Mouse (Mus musculus): ENCODE results near the gene Arhgef25. TPM values are rescaled to one million over a fixed set of nuclear protein-coding genes. Genes with fewer than 3 reads are reported as not detected.

Gene Arhgef25
- polyA plus RNA-seq, 1 experiment from 2014 or later, result 25.5 TPM

DNA sequence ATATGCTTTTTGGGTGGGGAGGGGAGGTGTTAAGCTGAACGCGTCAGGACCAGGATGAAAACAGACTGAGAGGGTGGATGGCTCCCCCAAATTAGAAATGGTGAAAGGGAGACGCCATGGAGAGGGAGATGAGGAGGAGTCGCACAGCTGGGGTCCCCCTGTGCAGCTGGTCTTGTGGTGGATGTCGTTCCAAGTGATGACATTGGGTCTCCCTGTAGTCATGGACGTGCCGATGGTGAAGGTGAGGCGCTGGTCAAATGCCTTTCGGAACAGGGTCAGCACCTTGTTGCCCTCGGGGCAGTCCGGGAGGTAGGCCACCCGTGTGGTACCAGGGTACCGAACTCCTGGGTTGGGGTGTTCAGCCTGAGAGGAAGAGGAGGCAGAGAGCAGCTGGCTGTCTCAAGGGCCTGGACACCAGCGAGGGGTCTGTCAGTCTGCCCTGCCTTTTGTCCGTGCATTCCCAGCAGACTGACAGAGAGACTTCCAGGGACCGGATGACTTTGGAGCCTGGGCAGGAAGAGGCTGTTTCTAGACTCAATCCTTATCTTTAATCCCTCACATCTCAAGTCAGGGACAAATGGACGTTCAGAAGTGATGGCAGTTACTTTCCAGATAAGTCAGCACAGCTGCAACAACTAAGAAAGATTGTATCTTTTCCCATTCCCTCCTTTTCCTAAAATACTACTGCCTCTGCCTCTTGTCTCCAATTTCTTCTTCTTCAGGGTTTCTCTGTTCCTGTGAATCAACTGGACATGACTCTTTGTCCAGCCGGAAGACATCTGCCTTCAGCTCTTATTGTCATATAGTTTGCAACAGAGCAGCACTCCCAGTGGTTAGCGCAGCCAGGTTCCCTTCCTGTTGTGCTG, 1.5 kb upstream of the Arhgef25 start:
- Histone ChIP-seq H3K4me3 (replicated peaks; ENCODE audit: low read length) (no peak overlapping the region), H3K4me1 (replicated peaks; ENCODE audit: control insufficient read depth, insufficient read depth, low read length) (peaks cover 31% of the 10 kb centered on the region), H3K36me3 (replicated peaks; ENCODE audit: control insufficient read depth, insufficient read depth) (peaks cover 30% of the 10 kb centered on the region), H3K9me3 (ENCODE audit: control insufficient read depth, low read length) (no peaks in the 10 kb centered on the region), H3K4me2 (replicated peaks) (no peak overlapping the region), H3K27me3 (ENCODE audit: control insufficient read depth, insufficient read depth, low read length) (no peaks in the 10 kb centered on the region), H3K27ac (no peak overlapping the region), H3K9ac (no peak overlapping the region)
- DNase-seq (ENCODE audit: low spot score) (no peak), ATAC-seq (ENCODE audit: low FRiP score) (no peak)
- 75% methylated on average over 19 of the region's 19 CpGs for WGBS

DNA sequence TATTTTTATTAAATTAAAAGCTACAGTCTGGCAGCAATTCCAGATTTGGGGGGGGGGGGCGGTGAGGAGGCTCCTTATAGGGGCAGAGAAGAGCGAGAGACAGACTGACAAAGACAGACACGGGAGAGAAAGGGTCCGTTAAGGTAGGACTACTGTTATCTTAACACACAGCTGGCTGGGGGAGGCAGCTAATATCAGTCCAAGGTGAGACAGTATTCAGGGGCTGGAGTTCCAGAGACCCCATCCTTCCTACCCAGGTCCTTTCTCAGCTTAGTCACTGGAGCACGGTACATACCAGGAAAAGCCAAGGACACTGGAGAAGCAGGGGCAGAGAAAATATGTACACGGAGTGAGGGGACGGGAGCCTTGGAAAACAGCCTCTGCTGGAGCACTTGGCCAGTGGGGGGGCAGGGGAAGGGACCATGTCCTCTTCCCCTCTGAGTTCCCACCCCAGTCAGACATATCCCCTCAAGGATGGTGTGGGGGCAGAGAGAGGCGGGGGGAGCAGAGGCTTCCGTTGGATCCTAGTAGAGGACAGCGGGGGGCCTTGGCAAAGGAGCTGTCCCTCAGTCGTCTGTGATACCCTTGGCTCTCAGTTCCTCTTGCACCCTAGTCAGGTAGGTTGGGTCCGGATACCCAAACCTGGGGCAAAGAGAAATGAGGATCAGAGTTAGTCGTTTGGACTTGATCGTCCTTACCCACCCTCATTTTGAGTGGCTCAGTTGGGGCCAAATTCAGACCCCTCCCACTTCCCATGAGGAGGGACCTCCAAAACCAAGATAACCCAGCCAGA, 711 bp upstream of the Arhgef25 start:
- Histone ChIP-seq H3K4me1 (replicated peaks; ENCODE audit: control insufficient read depth, insufficient read depth, low read length) (peaks cover 27% of the 10 kb centered on the region), H3K4me2 (replicated peaks) (peak overlapping the region; percentile 99), H3K4me3 (replicated peaks; ENCODE audit: low read length) (no peak overlapping the region), H3K27me3 (ENCODE audit: control insufficient read depth, insufficient read depth, low read length) (no peaks in the 10 kb centered on the region), H3K9ac (no peak overlapping the region), H3K36me3 (replicated peaks; ENCODE audit: control insufficient read depth, insufficient read depth) (peaks cover 32% of the 10 kb centered on the region), H3K9me3 (ENCODE audit: control insufficient read depth, low read length) (no peaks in the 10 kb centered on the region), H3K27ac (no peak overlapping the region)
- WGBS, result 35% methylated on average over 14 of the region's 14 CpGs
- DNase-seq (ENCODE audit: low spot score) (no peak), ATAC-seq (ENCODE audit: low FRiP score) (no peak)

DNA sequence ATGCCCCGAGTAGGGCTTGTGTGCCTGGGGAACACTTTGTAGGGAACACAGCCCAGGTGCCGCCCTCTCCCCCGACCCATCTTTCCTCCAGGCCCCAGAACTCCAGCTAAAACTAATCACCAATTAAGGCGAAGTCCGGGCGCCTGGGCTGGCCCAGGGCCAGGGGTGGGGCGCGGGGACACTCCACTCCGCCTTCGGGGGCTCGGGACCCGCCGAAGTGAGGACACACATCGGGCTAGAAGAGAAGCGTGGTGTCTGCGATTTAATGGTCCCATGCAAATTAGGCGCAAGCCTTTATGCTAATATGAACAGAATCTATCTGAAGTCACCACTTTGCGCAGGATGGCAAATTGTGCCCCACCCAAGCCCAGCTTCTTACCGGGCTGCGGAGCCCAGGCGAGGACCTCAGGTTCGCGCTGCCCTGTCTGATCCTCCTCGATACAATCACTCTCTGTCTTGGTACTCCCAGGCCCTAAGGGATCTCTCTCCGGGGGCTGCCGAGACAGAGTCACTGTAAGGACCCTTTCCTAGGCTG, 700 bp downstream of the Arhgef25 start:
- H3K27me3 ChIP-seq (ENCODE audit: control insufficient read depth, insufficient read depth, low read length), result no peaks in the 10 kb centered on the region
- DNase-seq (ENCODE audit: low spot score) (no peak), ATAC-seq (ENCODE audit: low FRiP score) (peak; percentile 11; the same call in 1 of the 2 replicates)
- WGBS, result under 1% methylated on average over 26 of the region's 26 CpGs
- no peaks in the 10 kb centered on the region for H3K9me3 ChIP-seq (ENCODE audit: control insufficient read depth, low read length)
- H3K4me1 ChIP-seq (replicated peaks; ENCODE audit: control insufficient read depth, insufficient read depth, low read length), result peaks cover 19% of the 10 kb centered on the region
- H3K27ac ChIP-seq, result peak overlapping the region; percentile 69
- peak overlapping the region; percentile 65 for H3K4me3 ChIP-seq (replicated peaks; ENCODE audit: low read length)
- peaks cover 32% of the 10 kb centered on the region for H3K36me3 ChIP-seq (replicated peaks; ENCODE audit: control insufficient read depth, insufficient read depth)
- H3K4me2 ChIP-seq (replicated peaks), result peak overlapping the region; percentile 99
- peak overlapping the region; percentile 82 for H3K9ac ChIP-seq

DNA sequence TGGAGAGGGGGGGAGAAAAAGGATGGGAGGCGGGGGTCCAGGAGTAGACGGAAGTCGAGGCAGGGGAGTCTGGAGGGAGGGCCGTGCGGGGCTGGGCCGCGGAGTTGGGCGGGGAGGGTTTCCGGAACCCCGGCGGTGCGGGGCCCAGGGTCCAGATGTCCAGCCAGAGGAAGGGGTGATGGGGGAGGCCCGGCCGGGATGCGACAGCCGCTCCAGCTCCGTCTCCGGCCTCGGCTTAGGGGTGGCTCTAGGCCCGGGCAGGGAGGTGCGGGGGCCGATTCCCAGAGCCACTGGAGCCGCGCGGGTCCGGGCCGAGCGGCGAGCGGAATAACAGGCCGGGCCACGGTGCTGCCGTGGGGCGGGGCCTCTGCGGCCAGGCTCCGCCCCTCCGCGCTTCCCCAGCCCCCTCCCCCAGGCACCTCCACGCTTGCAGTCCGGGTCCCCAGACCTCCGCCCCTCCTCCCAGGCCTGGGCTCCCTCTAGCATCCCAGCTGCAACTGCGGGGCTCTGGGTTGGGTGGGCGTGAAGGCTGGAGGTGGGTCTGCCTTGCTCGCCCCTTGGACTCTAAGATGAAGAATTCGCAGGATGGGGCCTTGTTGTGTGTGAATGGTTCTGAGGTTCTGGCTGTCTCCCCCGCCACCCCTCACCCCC, 1.3 kb downstream of the Arhgef25 start:
- Histone ChIP-seq H3K27ac (peak overlapping the region; percentile 69), H3K27me3 (ENCODE audit: control insufficient read depth, insufficient read depth, low read length) (no peaks in the 10 kb centered on the region), H3K4me2 (replicated peaks) (peak overlapping the region; percentile 99), H3K9ac (peak overlapping the region; percentile 82), H3K9me3 (ENCODE audit: control insufficient read depth, low read length) (no peaks in the 10 kb centered on the region), H3K36me3 (replicated peaks; ENCODE audit: control insufficient read depth, insufficient read depth) (peaks cover 32% of the 10 kb centered on the region), H3K4me1 (replicated peaks; ENCODE audit: control insufficient read depth, insufficient read depth, low read length) (peaks cover 24% of the 10 kb centered on the region), H3K4me3 (replicated peaks; ENCODE audit: low read length) (peak overlapping the region; percentile 65)
- under 1% methylated on average over 31 of the region's 46 CpGs for WGBS
- DNase-seq (ENCODE audit: low spot score) (peak; percentile 74), ATAC-seq (ENCODE audit: low FRiP score) (peak; percentile 81)

DNA sequence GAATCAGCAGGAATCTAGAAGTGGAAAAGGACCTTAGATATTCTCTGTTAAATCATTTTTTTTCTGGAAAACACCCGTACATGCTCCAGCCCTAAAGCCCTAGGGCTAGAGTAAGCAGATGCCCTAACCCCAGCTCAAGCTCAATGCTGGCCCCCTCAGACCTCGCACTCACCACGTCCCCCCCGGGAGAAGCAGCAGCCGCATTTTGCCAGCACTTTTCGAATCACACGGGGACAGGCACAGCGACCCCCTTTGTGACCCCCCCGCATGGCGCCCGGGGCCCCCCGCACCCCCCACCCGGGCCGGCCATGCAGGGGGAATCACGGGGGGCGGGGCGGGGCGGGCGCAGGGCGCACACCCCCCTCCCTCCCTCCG, 1.8 kb downstream of the Arhgef25 start:
- under 1% methylated on average over 15 of the region's 21 CpGs for WGBS
- DNase-seq (ENCODE audit: low spot score) (no peak), ATAC-seq (ENCODE audit: low FRiP score) (no peak)

DNA sequence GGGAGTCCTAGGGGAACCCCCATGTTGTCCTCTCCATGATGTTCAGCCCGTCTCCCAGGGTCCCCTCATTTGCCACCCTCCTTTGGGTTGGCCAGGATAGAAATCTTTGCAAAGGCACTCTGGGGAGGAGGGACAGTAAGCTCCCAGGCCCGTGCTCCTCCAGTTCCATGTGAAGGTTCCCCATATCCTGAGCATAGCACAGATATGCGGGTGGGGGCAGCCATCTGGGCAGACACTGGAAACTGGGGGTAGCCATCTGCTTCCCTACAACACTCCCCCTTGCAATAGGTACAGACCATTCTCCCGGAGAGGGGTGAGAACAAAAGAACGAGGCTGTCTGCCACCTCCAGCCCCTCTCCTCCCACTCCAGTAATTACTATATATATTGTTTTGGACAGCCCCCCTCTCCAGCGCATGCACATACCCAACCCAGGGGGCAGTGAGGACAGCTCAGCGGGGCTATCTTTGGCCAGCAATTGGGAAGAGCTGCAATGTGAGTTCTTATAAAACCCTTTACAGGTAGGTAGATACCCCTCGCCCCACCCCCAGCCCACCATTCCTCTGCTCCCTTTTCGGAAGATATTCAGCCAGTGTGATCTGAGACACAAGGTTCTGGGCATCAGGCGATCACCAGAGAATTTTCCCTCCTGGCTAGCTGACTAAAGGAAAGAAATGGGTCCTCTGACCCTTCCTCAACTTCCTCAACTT, 2.4 kb downstream of the Arhgef25 start:
- H3K4me3 ChIP-seq (replicated peaks; ENCODE audit: low read length), result peak overlapping the region; percentile 65
- H3K36me3 ChIP-seq (replicated peaks; ENCODE audit: control insufficient read depth, insufficient read depth), result peaks cover 29% of the 10 kb centered on the region
- DNase-seq (ENCODE audit: low spot score), result no peak
- no peaks in the 10 kb centered on the region for H3K9me3 ChIP-seq (ENCODE audit: control insufficient read depth, low read length)
- no peaks in the 10 kb centered on the region for H3K27me3 ChIP-seq (ENCODE audit: control insufficient read depth, insufficient read depth, low read length)
- H3K9ac ChIP-seq, result peak overlapping the region; percentile 82
- 31% methylated on average over 10 of the region's 10 CpGs for WGBS
- 0 out of 2 replicates have a peak, but pooled peaks have one; percentile 6 for ATAC-seq (ENCODE audit: low FRiP score)
- H3K4me1 ChIP-seq (replicated peaks; ENCODE audit: control insufficient read depth, insufficient read depth, low read length), result peaks cover 26% of the 10 kb centered on the region
- H3K27ac ChIP-seq, result peak overlapping the region; percentile 69
- peak overlapping the region; percentile 99 for H3K4me2 ChIP-seq (replicated peaks)

More for the DNA sequence above, 1.8 kb downstream of the Arhgef25 start:
- Histone ChIP-seq H3K9ac (peak overlapping the region; percentile 82), H3K36me3 (replicated peaks; ENCODE audit: control insufficient read depth, insufficient read depth) (peaks cover 31% of the 10 kb centered on the region), H3K9me3 (ENCODE audit: control insufficient read depth, low read length) (no peaks in the 10 kb centered on the region), H3K4me2 (replicated peaks) (peak overlapping the region; percentile 99), H3K4me1 (replicated peaks; ENCODE audit: control insufficient read depth, insufficient read depth, low read length) (peaks cover 26% of the 10 kb centered on the region), H3K4me3 (replicated peaks; ENCODE audit: low read length) (peak overlapping the region; percentile 65), H3K27ac (peak overlapping the region; percentile 69), H3K27me3 (ENCODE audit: control insufficient read depth, insufficient read depth, low read length) (no peaks in the 10 kb centered on the region)

DNA sequence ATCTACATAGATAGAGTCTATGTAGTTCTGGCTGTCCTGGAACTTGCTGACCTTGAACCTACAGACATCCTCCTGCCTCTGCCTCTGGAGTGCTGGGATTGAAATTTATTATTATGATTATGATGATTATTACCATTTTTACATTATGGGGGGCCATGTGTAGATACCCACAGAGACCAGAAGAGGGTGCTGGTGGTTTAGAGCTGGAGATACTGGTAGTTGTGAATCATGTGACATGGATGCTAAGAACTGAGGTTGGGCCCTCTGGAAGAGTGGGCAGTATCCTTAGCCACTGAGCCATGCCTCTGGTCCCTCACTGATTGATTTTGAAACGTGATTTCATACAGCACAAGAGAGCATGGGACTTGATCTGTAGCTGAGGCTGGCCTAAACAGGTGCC, 3.4 kb downstream of the Arhgef25 start:
- peaks cover 26% of the 10 kb centered on the region for H3K4me1 ChIP-seq (replicated peaks; ENCODE audit: control insufficient read depth, insufficient read depth, low read length)
- H3K36me3 ChIP-seq (replicated peaks; ENCODE audit: control insufficient read depth, insufficient read depth), result peaks cover 21% of the 10 kb centered on the region
- no peak overlapping the region for H3K27ac ChIP-seq
- no peak for ATAC-seq (ENCODE audit: low FRiP score)
- H3K4me2 ChIP-seq (replicated peaks), result no peak overlapping the region
- H3K4me3 ChIP-seq (replicated peaks; ENCODE audit: low read length), result no peak overlapping the region
- H3K9ac ChIP-seq, result no peak overlapping the region
- 76% methylated on average over 1 of the region's 1 CpGs for WGBS
- DNase-seq (ENCODE audit: low spot score), result no peak
- H3K27me3 ChIP-seq (ENCODE audit: control insufficient read depth, insufficient read depth, low read length), result peaks cover 9% of the 10 kb centered on the region; the same call in 1 of the 2 replicates
- no peaks in the 10 kb centered on the region for H3K9me3 ChIP-seq (ENCODE audit: control insufficient read depth, low read length)

DNA sequence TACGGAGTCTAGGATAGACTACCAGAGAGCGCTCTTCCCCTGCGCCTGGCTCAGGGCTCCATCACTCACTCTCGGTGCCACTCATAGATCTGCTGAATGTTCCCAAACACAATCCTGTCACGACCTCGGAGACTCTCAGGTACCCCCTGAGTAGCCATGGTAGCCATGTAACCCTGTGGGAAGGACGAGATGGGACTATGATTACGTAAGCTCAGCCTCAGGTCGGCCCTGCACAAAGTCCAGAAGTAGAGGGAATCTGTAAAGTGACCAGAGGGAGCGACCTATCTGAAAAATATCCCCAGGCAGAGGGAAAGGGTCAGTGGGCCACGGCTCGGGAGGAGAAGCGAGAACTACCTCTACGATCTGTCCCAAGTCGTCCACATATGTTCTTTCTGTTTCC, 4.4 kb downstream of the Arhgef25 start:
- Histone ChIP-seq H3K9me3 (ENCODE audit: control insufficient read depth, low read length) (no peaks in the 10 kb centered on the region), H3K27me3 (ENCODE audit: control insufficient read depth, insufficient read depth, low read length) (peaks cover 19% of the 10 kb centered on the region), H3K36me3 (replicated peaks; ENCODE audit: control insufficient read depth, insufficient read depth) (peaks cover 11% of the 10 kb centered on the region; the same call in 1 of the 2 replicates), H3K27ac (no peak overlapping the region), H3K4me1 (replicated peaks; ENCODE audit: control insufficient read depth, insufficient read depth, low read length) (peaks cover 27% of the 10 kb centered on the region), H3K4me3 (replicated peaks; ENCODE audit: low read length) (no peak overlapping the region), H3K4me2 (replicated peaks) (no peak overlapping the region), H3K9ac (no peak overlapping the region)
- WGBS, result 91% methylated on average over 15 of the region's 15 CpGs
- no peak for DNase-seq (ENCODE audit: low spot score)
- ATAC-seq (ENCODE audit: low FRiP score), result no peak

Measured in hindbrain, embryonic 14.5 days (tissue).